Mouse (Mus musculus) heart, embryonic 15.5 days (tissue): Measurements from ENCODE around the gene Vmn1r26. TPM values are rescaled to one million over a fixed set of nuclear protein-coding genes. Genes with fewer than 3 reads are reported as not detected.
"Not testable (repeated sequence)": the region's sequence is repeated elsewhere in the genome, so short reads cannot be mapped to it uniquely, and the experiment has no call there.

Experiments
- ATAC-seq: fragments of 200-750 bp; cut with Nextera tagmentation; replicated peaks from 2 replicates; pipeline ENCODE4 v1.8.0; 2017; ENCODE audit warnings: low read depth, moderate TSS enrichment; ENCODE audit not compliant: insufficient number of reproducible peaks, insufficient read depth, low FRiP score
- H3K27ac ChIP-seq: fragments of 300-500 bp; sonication (generic); 2 replicates; pipeline ENCODE4 v1.5.1; 2015; ENCODE audit warnings: mild to moderate bottlenecking, inconsistent platforms
- H3K27me3 ChIP-seq: fragments of 300-500 bp; sonication (generic); 2 replicates; pipeline ENCODE4 v1.6.1; 2015; ENCODE audit warnings: inconsistent platforms
- H3K36me3 ChIP-seq: fragments of 300-500 bp; sonication (generic); 2 replicates; pipeline ENCODE4 v1.6.1; 2015; ENCODE audit warnings: mild to moderate bottlenecking, inconsistent platforms
- H3K4me1 ChIP-seq: fragments of 300-500 bp; sonication (generic); replicated peaks from 2 replicates; pipeline ENCODE4 v1.6.1; 2015; ENCODE audit warnings: inconsistent platforms
- H3K4me2 ChIP-seq: fragments of 300-500 bp; sonication (generic); 2 replicates; pipeline ENCODE4 v1.6.1; 2015; ENCODE audit warnings: inconsistent platforms, mild to moderate bottlenecking, moderate library complexity
- H3K4me3 ChIP-seq: fragments of 300-500 bp; sonication (generic); 2 replicates; pipeline ENCODE4 v1.5.1; 2015; ENCODE audit warnings: mild to moderate bottlenecking, inconsistent platforms
- H3K9ac ChIP-seq: fragments of 300-500 bp; sonication (generic); 2 replicates; pipeline ENCODE4 v1.6.1; 2015; ENCODE audit warnings: mild to moderate bottlenecking, inconsistent platforms
- H3K9me3 ChIP-seq: fragments of 300-500 bp; sonication (generic); replicated peaks from 2 replicates; pipeline ENCODE4 v1.6.1; 2016; ENCODE audit warnings: inconsistent platforms
- WGBS: fragments of 180-500 bp; shearing (Covaris S2); methylation state at CpG from one replicate; pipeline ENCODE4 v1.1.7; 2015; ENCODE audit warnings: mixed read lengths; 5-methylcytosine and 5-hydroxymethylcytosine counted together
- polyA plus RNA-seq: library from polyadenylated mRNA; unstranded; fragments of >200 nt; fragmentation: Nextera tagmentation; extraction: Ambion mirVana; gene quantifications from 2 replicates; pipeline ENCODE4 v1.2.1, GENCODE M21; 2015

Gene Vmn1r26
- polyA plus RNA-seq = not detected in 2 replicates

GRCm38 (mm10) chr6:58015059-58015458 lies at the start of gene Vmn1r26:
Vmn1r26 (minus strand) TSS chr6:58015159.
- no peaks in the 10 kb centered on the region for H3K27me3 ChIP-seq
- H3K4me3 ChIP-seq = no peak within 1 kb of the TSS
- no peak within 1 kb of the TSS for H3K4me2 ChIP-seq
- no peaks in the 10 kb centered on the region for H3K36me3 ChIP-seq
- H3K27ac ChIP-seq = no peak within 1 kb of the TSS
- no peak for ATAC-seq
- no peaks in the 10 kb centered on the region for H3K9me3 ChIP-seq
- no peak within 1 kb of the TSS for H3K9ac ChIP-seq
- no peaks in the 10 kb centered on the region for H3K4me1 ChIP-seq
- 88% methylated on average over 1 of the region's 1 CpGs for WGBS

- H3K27me3 ChIP-seq = no peaks in the 10 kb centered on the region
- ATAC-seq = no peak
Observed at GRCm38 (mm10) chr6:58044025-58044424, 29.1 kb upstream of the Vmn1r26 start.

GRCm38 (mm10) chr6:58017478-58017877 lies 2.5 kb upstream of the Vmn1r26 start:
- H3K4me3 ChIP-seq, H3K27ac ChIP-seq, H3K36me3 ChIP-seq, H3K27me3 ChIP-seq, H3K9ac ChIP-seq, H3K4me1 ChIP-seq, H3K4me2 ChIP-seq, ATAC-seq, H3K9me3 ChIP-seq: not testable (repeated sequence)
- WGBS = 87% methylated on average over 21 of the region's 21 CpGs

More at GRCm38 (mm10) chr6:58044025-58044424, 29.1 kb upstream of the Vmn1r26 start:
- no peak overlapping the region for H3K4me2 ChIP-seq
- no peak overlapping the region for H3K4me3 ChIP-seq
- no peaks in the 10 kb centered on the region for H3K36me3 ChIP-seq
- no peak overlapping the region for H3K9ac ChIP-seq
- no peaks in the 10 kb centered on the region for H3K9me3 ChIP-seq
- H3K4me1 ChIP-seq = no peaks in the 10 kb centered on the region
- H3K27ac ChIP-seq = no peak overlapping the region

GRCm38 (mm10) chr6:57980710-57981109 lies 34.2 kb downstream of the Vmn1r26 start, which contains the start of gene Vmn1r25:
Vmn1r25 (minus strand) TSS chr6:57980810.
- no peak within 1 kb of the TSS for H3K27ac ChIP-seq
- H3K4me3 ChIP-seq = no peak within 1 kb of the TSS
- no peak within 1 kb of the TSS for H3K4me2 ChIP-seq
- H3K4me1 ChIP-seq = no peaks in the 10 kb centered on the region
- no peaks in the 10 kb centered on the region for H3K36me3 ChIP-seq
- H3K9ac ChIP-seq = no peak within 1 kb of the TSS
- no peak for ATAC-seq
- no peaks in the 10 kb centered on the region for H3K9me3 ChIP-seq
- 61% methylated on average over 3 of the region's 3 CpGs for WGBS
- H3K27me3 ChIP-seq = no peaks in the 10 kb centered on the region

GRCm38 (mm10) chr6:57961403-57961802 lies 53.6 kb downstream of the Vmn1r26 start, which contains the start of gene Vmn1r24:
Vmn1r24 (minus strand) TSS chr6:57961503.
- H3K36me3 ChIP-seq, ATAC-seq, H3K27me3 ChIP-seq, H3K27ac ChIP-seq, H3K9ac ChIP-seq, H3K4me2 ChIP-seq, H3K4me3 ChIP-seq, H3K4me1 ChIP-seq, H3K9me3 ChIP-seq: not testable (repeated sequence)
- 65% methylated on average over 1 of the region's 1 CpGs for WGBS

Other genes starting within 250 kb of the Vmn1r26 start
- 25.0 and 33.0 TPM in 2 replicates for gene Vopp1, start 190.0 kb downstream of the Vmn1r26 start, polyA plus RNA-seq
- not detected in 2 replicates for gene Vmn1r21, start 164.8 kb downstream of the Vmn1r26 start, polyA plus RNA-seq
- gene Vmn1r22, start 107.1 kb downstream of the Vmn1r26 start, polyA plus RNA-seq = not detected in 2 replicates
- gene Vmn1r23, start 88.3 kb downstream of the Vmn1r26 start, polyA plus RNA-seq = not detected in 2 replicates
- not detected in 2 replicates for gene Vmn1r24, start 53.7 kb downstream of the Vmn1r26 start, polyA plus RNA-seq
- not detected in 2 replicates for gene Vmn1r25, start 34.3 kb downstream of the Vmn1r26 start, polyA plus RNA-seq
- not detected in 2 replicates for gene Vmn1r27, start 203.7 kb upstream of the Vmn1r26 start, polyA plus RNA-seq
- not detected in 2 replicates for gene Vmn1r28, start 246.9 kb upstream of the Vmn1r26 start, polyA plus RNA-seq